Mouse (Mus musculus): Measurements from ENCODE around the gene Igfbp5. TPM values are rescaled to one million over a fixed set of nuclear protein-coding genes. Genes with fewer than 3 reads are reported as not detected.

The Igfbp5 gene
- polyA plus RNA-seq, 1 experiment from 2014 or later, result 141 TPM

DNA sequence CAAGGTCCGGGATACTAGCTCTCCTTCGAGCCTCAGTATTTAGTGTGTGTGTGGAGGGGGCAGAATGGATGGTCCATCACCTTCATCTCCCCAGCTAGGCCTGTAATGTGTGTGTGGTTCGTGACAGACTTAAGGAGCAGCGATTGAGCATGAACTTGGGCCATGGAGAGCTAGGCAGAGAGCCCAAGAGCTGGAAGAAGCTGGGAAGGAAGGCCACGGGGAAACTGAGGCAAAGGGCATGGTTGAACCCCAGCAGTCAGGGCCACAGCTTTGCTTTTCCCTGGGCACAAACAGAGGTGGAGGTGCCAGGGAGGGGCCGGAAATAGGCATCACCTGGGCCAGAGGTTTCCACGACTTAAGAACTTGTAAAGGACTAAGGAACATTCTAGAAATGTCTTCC is 17.5 kb downstream of the Igfbp5 start:
- H3K27me3 ChIP-seq, result no peaks in the 10 kb centered on the region
- H3K4me1 ChIP-seq, result 0 out of 2 replicates have a peak, but pooled peaks cover 12% of the 10 kb centered on the region
- no peak overlapping the region; the same call in 1 of the 2 replicates for H3K27ac ChIP-seq
- H3K4me2 ChIP-seq, result no peak overlapping the region
- peaks cover 30% of the 10 kb centered on the region for H3K36me3 ChIP-seq
- H3K4me3 ChIP-seq, result no peak overlapping the region
- 81% methylated on average over 7 of the region's 7 CpGs for WGBS
- H3K9me3 ChIP-seq, result no peaks in the 10 kb centered on the region
- no peak overlapping the region for H3K9ac ChIP-seq
- 0 out of 2 replicates have a peak, but pooled peaks have one; percentile 5 for ATAC-seq (ENCODE audit: insufficient number of reproducible peaks, insufficient read depth, low FRiP score, low TSS enrichment, low read depth)

DNA sequence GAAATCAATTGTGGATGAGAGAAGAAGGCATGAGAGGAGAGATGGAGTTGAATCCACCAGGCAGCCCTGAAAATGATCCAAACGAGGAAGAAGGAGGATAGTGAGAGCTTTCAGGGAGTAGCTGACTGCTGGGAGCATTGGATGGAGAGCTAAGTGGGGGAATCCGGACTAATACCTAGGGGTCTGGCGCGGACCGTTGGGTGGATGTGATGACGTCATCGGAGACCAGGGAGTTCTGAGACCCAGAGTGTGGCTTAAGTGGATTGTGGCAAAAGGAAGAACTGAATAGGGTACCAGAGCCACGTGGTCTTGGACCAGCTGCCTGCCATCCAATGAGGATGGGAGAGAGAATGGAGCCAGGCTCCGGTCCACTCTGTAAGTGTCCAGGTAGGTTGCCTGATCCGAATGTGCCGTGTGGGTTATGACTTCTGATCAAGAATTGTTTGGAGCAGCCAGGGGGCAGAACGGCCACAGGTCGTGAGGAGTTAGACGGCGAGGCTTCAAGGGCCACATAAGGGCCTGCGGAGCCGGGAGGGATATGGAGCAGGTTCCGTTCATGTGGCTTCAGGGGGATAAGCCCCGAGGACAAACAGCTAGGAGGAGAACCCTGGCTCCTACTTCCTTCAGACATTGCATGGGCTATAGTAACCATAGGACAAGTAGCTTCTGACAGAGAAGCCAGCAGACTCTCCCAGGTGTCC is 18.3 kb downstream of the Igfbp5 start:
- no peak overlapping the region for H3K4me2 ChIP-seq
- 0 out of 2 replicates have a peak, but pooled peaks cover 6% of the 10 kb centered on the region for H3K4me1 ChIP-seq
- H3K4me3 ChIP-seq, result no peak overlapping the region
- H3K36me3 ChIP-seq, result peaks cover 30% of the 10 kb centered on the region
- no peaks in the 10 kb centered on the region for H3K9me3 ChIP-seq
- H3K9ac ChIP-seq, result no peak overlapping the region
- WGBS, result 82% methylated on average over 19 of the region's 19 CpGs
- ATAC-seq (ENCODE audit: insufficient number of reproducible peaks, insufficient read depth, low FRiP score, low TSS enrichment, low read depth), result 0 out of 2 replicates have a peak, but pooled peaks have one; percentile 23
- H3K27ac ChIP-seq, result no peak overlapping the region; the same call in 1 of the 2 replicates
- no peaks in the 10 kb centered on the region for H3K27me3 ChIP-seq

DNA sequence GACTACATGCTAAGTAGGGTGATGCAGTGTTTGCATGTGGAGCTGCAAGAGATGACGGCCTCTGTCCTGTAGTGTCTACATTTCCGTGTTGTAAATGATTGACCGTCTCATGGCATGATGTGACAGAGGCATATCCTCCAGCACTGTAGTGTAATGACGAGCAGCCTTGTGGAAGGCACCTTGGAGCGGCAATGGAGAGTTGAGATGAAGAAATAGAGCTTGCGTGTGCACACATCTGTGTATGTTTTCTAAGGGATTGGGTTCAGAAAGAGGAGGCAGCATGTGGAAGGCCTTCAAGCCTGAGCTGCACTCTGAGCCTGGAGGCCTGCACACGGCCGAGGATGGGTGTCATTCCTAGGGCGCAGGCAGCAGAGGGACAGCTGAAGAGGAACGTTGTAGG is 19.0 kb downstream of the Igfbp5 start:
- H3K4me1 ChIP-seq, result 0 out of 2 replicates have a peak, but pooled peaks cover 6% of the 10 kb centered on the region
- no peak overlapping the region for H3K9ac ChIP-seq
- H3K36me3 ChIP-seq, result peaks cover 31% of the 10 kb centered on the region
- no peak overlapping the region for H3K4me2 ChIP-seq
- 85% methylated on average over 10 of the region's 10 CpGs for WGBS
- no peaks in the 10 kb centered on the region for H3K27me3 ChIP-seq
- no peak overlapping the region for H3K27ac ChIP-seq
- H3K9me3 ChIP-seq, result no peaks in the 10 kb centered on the region
- no peak for ATAC-seq (ENCODE audit: insufficient number of reproducible peaks, insufficient read depth, low FRiP score, low TSS enrichment, low read depth)
- no peak overlapping the region for H3K4me3 ChIP-seq

DNA sequence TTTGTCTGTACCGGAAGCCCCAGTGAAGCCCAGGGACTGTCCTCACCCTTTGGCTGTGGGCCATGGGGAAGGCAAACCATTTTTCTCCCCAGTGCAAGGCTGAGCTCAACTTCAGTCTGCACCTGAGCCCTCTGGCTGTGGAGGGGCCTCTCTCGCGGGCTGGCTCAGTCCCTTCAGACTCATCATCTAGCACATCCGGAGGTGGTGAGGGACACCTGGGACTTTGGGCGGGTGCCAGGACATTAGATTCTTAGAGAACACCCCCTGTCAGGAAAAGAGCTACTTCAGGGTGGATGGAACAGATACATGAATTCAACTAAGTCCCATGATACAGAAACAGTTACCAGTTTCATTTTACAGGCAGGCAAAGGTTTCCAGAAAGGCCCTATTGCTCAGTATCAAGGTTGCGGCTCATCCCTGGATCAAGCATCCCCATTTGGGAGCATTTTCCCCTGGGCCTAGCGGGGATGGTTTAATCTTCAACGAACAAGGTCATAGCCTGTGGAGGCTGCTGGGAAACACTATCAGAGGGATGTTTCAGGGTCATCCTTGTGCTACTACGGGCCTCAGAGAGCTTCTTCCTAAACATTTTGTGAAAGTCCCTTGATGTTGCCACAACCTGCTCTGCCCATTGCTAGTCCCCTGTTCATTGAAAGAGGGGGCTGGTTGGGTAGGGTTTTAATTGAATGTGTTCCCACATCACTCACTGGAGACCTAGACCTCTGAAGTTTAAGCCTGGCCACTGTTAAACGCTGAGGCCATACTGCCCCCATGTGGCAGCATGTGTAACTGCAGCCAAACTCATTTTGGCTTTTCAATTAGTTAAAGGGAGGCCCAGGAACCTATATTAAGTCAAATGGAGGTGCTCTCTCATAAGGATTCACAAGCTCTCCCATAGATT is 20.1 kb downstream of the Igfbp5 start:
- H3K4me2 ChIP-seq, result no peak overlapping the region
- no peak overlapping the region for H3K4me3 ChIP-seq
- H3K4me1 ChIP-seq, result 0 out of 2 replicates have a peak, but pooled peaks cover 6% of the 10 kb centered on the region
- peaks cover 37% of the 10 kb centered on the region for H3K36me3 ChIP-seq
- 49% methylated on average over 10 of the region's 10 CpGs for WGBS
- H3K9me3 ChIP-seq, result no peaks in the 10 kb centered on the region
- no peaks in the 10 kb centered on the region for H3K27me3 ChIP-seq
- ATAC-seq (ENCODE audit: insufficient number of reproducible peaks, insufficient read depth, low FRiP score, low TSS enrichment, low read depth), result no peak
- no peak overlapping the region for H3K9ac ChIP-seq
- H3K27ac ChIP-seq, result no peak overlapping the region

DNA sequence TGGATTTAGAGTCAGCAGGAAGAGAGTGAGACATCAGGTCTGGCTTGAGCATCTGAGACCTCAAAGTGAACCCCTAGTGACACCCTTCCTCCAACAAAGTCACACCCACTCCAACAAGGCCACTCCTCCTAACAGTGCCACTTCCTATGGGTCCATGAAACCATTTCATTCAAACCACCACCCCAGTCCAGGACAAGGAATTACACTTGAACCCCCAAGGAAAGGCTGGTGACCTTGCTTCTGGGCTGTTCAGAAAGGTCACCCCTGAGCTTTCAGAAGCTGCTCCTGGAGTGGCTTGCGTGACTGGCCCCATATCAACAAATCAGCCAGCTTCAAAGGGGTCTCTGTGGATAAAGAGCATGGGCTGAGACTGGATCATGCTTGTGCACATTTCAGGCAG is 20.9 kb downstream of the Igfbp5 start:
- no peaks in the 10 kb centered on the region for H3K9me3 ChIP-seq
- no peak overlapping the region for H3K9ac ChIP-seq
- no peak for ATAC-seq (ENCODE audit: insufficient number of reproducible peaks, insufficient read depth, low FRiP score, low TSS enrichment, low read depth)
- H3K27me3 ChIP-seq, result no peaks in the 10 kb centered on the region
- 77% methylated on average over 1 of the region's 1 CpGs for WGBS
- 0 out of 2 replicates have a peak, but pooled peaks cover 6% of the 10 kb centered on the region for H3K4me1 ChIP-seq
- peaks cover 39% of the 10 kb centered on the region for H3K36me3 ChIP-seq
- H3K4me3 ChIP-seq, result no peak overlapping the region
- H3K4me2 ChIP-seq, result no peak overlapping the region
- H3K27ac ChIP-seq, result no peak overlapping the region

DNA sequence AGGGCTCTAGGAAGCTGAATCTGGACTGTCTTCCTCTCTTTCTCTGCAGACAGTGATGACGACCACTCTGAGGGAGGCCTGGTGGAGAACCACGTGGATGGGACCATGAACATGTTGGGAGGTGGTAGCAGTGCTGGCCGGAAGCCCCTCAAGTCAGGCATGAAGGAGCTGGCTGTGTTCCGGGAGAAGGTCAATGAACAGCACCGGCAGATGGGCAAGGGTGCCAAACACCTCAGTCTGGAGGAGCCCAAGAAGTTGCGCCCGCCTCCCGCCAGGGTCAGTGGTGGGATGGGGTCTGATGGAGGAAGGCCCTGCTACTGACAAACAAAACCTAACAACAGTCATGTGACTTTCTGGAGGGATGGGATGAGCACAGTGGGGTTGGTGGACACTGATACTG is 25.6 kb downstream of the Igfbp5 start:
- H3K4me2 ChIP-seq, result no peak overlapping the region
- H3K27ac ChIP-seq, result no peak overlapping the region
- no peak overlapping the region for H3K9ac ChIP-seq
- H3K4me1 ChIP-seq, result no peaks in the 10 kb centered on the region
- H3K9me3 ChIP-seq, result no peaks in the 10 kb centered on the region
- H3K27me3 ChIP-seq, result no peaks in the 10 kb centered on the region
- no peak overlapping the region for H3K4me3 ChIP-seq
- 88% methylated on average over 8 of the region's 8 CpGs for WGBS
- peaks cover 52% of the 10 kb centered on the region for H3K36me3 ChIP-seq
- ATAC-seq (ENCODE audit: insufficient number of reproducible peaks, insufficient read depth, low FRiP score, low TSS enrichment, low read depth), result no peak

DNA sequence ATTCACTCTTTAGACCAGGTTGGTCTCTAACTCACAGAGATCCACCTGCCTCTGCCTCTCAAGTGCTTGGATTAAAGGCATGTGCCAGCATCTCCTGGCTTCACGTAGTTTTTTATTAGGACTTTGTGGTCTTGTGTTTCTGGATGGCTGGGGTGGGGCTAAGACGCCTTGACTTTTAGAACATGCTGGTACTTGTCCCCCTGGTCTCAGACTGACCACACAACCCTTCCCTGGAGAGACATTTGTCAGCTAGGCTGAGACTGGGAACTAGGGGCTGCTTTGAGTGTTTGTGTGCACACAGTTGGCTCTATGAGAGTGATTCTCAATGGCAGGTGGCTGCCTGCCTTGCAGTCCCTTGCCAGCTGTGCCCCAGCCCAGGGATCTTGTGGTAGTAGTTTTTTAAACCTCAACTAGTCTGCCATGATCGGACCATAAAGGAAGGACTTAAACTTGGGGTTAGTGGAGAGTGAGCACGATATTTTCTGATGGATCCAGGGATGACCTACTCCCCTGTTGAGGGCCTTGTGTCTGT is 26.8 kb downstream of the Igfbp5 start:
- peaks cover 55% of the 10 kb centered on the region for H3K36me3 ChIP-seq
- H3K9me3 ChIP-seq, result no peaks in the 10 kb centered on the region
- H3K27ac ChIP-seq, result no peak overlapping the region
- H3K9ac ChIP-seq, result no peak overlapping the region
- no peak for ATAC-seq (ENCODE audit: insufficient number of reproducible peaks, insufficient read depth, low FRiP score, low TSS enrichment, low read depth)
- WGBS, result 82% methylated on average over 4 of the region's 4 CpGs
- no peak overlapping the region for H3K4me3 ChIP-seq
- H3K27me3 ChIP-seq, result no peaks in the 10 kb centered on the region
- no peak overlapping the region for H3K4me2 ChIP-seq
- no peaks in the 10 kb centered on the region for H3K4me1 ChIP-seq

DNA sequence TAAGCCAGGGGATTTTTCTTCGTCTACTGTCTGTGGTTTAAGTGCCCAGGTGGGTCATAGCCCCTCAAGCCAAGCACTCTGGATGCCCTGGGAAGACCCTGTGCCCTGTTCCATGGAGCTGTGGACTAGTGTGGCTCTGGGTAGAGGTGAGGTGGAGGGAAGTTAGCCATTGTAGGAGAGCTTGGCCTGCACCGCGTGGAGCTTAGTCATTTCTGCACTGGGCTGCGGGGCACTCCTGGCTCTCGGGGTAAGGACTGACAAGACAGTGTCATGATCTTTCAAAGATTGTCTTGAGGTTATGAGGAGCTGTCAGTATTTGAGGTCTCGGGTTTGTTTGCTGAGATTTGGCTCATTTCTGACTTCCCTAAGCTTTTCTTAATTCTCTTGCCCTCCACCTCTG is 30.0 kb downstream of the Igfbp5 start:
- Histone ChIP-seq H3K4me3 (no peak overlapping the region), H3K27ac (no peak overlapping the region), H3K9me3 (no peaks in the 10 kb centered on the region), H3K4me1 (peaks cover 2% of the 10 kb centered on the region; the same call in 1 of the 2 replicates), H3K27me3 (no peaks in the 10 kb centered on the region), H3K9ac (no peak overlapping the region), H3K36me3 (peaks cover 29% of the 10 kb centered on the region), H3K4me2 (no peak overlapping the region)
- 91% methylated on average over 6 of the region's 6 CpGs for WGBS
- no peak for ATAC-seq (ENCODE audit: insufficient number of reproducible peaks, insufficient read depth, low FRiP score, low TSS enrichment, low read depth)

DNA sequence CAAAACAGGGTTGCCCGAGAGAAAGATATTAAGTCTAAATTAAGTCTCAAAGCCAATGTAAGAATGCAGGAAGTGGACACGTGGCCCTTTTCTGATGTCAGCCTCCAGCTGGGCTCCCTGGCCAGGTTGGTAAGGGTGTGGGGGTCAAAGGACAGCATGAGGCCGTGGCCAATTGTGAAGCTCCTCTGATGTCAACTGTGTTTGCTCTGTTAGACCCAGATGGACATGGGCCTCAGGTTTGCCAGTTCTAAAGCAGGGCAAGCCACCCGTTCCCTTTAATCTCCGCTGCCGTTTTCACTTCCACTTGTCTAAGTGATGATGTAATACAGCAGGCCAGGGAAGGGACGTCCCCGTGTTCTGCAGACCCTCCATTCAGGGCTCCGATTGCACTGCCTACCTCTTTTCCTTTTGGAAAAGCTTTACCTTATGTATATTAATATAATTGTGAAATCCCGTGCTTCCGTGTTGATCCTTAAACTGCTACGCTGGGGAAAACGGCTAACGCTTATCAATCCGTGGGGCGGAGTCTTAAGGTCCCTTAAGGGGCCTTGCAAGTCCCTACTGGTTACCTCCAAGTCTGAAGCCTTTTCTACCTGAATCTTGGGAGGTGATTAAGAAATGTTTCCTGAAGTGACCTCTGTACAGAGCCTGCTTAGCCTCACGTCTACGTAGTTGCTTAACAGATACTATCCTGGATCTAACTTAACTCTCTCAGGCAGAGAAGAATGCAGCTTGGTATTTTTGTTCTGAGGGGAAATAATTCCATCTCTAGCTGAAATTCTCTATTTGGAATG is 31.8 kb downstream of the Igfbp5 start:
- ATAC-seq (ENCODE audit: insufficient number of reproducible peaks, insufficient read depth, low FRiP score, low TSS enrichment, low read depth), result no peak
- no peaks in the 10 kb centered on the region for H3K9me3 ChIP-seq
- no peak overlapping the region for H3K27ac ChIP-seq
- H3K27me3 ChIP-seq, result no peaks in the 10 kb centered on the region
- WGBS, result 78% methylated on average over 18 of the region's 18 CpGs
- no peak overlapping the region for H3K9ac ChIP-seq
- H3K4me3 ChIP-seq, result no peak overlapping the region
- peaks cover 2% of the 10 kb centered on the region; the same call in 1 of the 2 replicates for H3K4me1 ChIP-seq
- peaks cover 16% of the 10 kb centered on the region for H3K36me3 ChIP-seq
- H3K4me2 ChIP-seq, result no peak overlapping the region

DNA sequence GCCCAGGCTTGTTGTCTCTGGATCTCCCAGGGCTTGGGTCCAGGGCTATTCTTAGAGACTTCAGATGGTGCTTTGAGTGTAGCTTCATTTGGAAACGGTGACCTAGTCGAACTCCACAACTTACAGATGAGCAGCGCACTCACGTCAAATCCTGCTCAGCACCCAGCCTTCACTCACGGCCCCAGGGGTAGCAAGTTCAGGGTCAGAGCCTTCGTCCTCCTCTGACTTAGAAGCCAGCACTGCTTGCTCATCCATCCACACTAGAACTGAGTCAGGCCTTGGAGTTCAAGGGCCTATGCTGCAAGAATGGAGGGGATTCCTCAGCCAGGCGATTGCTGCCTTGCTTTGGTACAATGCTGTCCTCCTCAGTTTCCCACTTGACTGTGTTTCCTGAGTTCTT is 34.9 kb downstream of the Igfbp5 start:
- Histone ChIP-seq H3K27ac (no peak overlapping the region; the same call in 1 of the 2 replicates), H3K4me3 (no peak overlapping the region), H3K27me3 (no peaks in the 10 kb centered on the region), H3K4me1 (peaks cover 2% of the 10 kb centered on the region; the same call in 1 of the 2 replicates), H3K36me3 (peaks cover 22% of the 10 kb centered on the region), H3K4me2 (no peak overlapping the region), H3K9ac (no peak overlapping the region), H3K9me3 (no peaks in the 10 kb centered on the region)
- whole genome bisulfite sequencing, result 87% methylated on average over 7 of the region's 7 CpGs
- ATAC-seq (ENCODE audit: insufficient number of reproducible peaks, insufficient read depth, low FRiP score, low TSS enrichment, low read depth), result no peak

DNA sequence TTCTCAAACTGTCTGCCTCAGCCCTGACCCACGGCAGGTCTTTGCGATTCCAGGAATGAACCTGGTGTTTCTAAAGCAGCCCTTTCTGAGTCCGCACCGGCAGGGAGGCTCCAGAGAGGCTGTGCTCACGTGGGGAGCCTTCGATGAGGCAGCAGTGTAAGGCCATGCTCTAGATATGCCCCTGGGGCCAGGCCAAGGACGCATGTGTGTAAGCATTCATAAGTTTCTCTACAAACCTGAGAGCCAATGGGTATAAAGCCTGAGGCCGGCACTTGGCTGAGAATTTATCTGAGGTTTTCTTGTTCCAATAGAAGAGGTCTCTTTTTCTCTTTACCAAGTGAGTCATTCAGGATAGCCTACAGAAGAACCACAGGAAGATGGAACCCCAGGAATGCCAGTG is 35.3 kb downstream of the Igfbp5 start:
- no peak overlapping the region for H3K9ac ChIP-seq
- H3K9me3 ChIP-seq, result no peaks in the 10 kb centered on the region
- peaks cover 19% of the 10 kb centered on the region for H3K36me3 ChIP-seq
- no peak for ATAC-seq (ENCODE audit: insufficient number of reproducible peaks, insufficient read depth, low FRiP score, low TSS enrichment, low read depth)
- H3K27me3 ChIP-seq, result no peaks in the 10 kb centered on the region
- no peak overlapping the region for H3K4me2 ChIP-seq
- H3K27ac ChIP-seq, result no peak overlapping the region; the same call in 1 of the 2 replicates
- no peak overlapping the region for H3K4me3 ChIP-seq
- H3K4me1 ChIP-seq, result peaks cover 2% of the 10 kb centered on the region; the same call in 1 of the 2 replicates
- 54% methylated on average over 8 of the region's 8 CpGs for WGBS
